Mouse (Mus musculus) right cerebral cortex, adult 18-20 months (tissue): ENCODE results near the gene Scly.

Source experiments
- DNase-seq: peaks from one replicate; pipeline ENCODE4 v3.0.0; 2022; ENCODE audit warnings: mixed read lengths

Scly gene

GRCm38 (mm10) chr1:91365816-91366214 lies 67.7 kb downstream of the Scly start:
- no peak for DNase-seq

- peak; percentile 28 for DNase-seq
Observed at GRCm38 (mm10) chr1:91366215-91367108, 68.3 kb downstream of the Scly start, which contains the start of gene Erfe. Gene Erfe (plus strand): TSS chr1:91366430.

- DNase-seq = no peak
Observed at GRCm38 (mm10) chr1:91367295-91367694, 69.2 kb downstream of the Scly start.

- DNase-seq = no peak
Observed at GRCm38 (mm10) chr1:91369408-91369807, 71.3 kb downstream of the Scly start.

GRCm38 (mm10) chr1:91370055-91370454 lies 71.9 kb downstream of the Scly start:
- DNase-seq = no peak
